Mouse (Mus musculus): ENCODE data around the gene Lrp8. TPM values are rescaled to one million over a fixed set of nuclear protein-coding genes. Genes with fewer than 3 reads are reported as not detected.

Lrp8 gene
- polyA plus RNA-seq, 1 experiment from 2014 or later, result 0.46 TPM

DNA sequence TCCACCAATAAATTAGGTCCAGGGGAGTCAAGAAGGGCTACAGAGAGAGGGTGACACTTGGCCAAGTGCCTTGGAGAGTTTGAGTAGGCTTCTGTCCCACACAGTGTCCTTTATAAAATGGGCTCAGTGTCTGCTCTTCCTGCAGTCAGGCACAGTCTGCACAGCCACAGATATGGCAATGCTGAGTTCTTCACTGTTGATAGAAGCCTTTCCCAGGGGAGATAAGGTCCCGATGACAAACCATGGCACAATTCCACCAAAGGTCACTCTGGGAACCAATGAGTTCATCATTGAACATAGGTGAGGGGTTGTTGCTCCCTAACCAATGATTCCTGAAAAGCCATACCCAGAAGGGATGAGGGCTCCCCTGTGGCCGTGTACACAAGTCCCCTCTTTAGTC, 27.2 kb upstream of the Lrp8 start:
- Histone ChIP-seq H3K9ac (ENCODE audit: low read depth, low read length) (no peak overlapping the region), H3K4me1 (ENCODE audit: control insufficient read depth, low read depth, low read length) (no peaks in the 10 kb centered on the region), H3K9me3 (replicated peaks; ENCODE audit: control insufficient read depth, low read length) (no peaks in the 10 kb centered on the region), H3K4me2 (ENCODE audit: low read depth, low read length) (no peak overlapping the region), H3K27me3 (ENCODE audit: control insufficient read depth, insufficient read depth, low read depth, low read length) (no peaks in the 10 kb centered on the region), H3K4me3 (ENCODE audit: low read depth, low read length) (no peak overlapping the region), H3K27ac (ENCODE audit: low read length) (no peak overlapping the region), H3K36me3 (ENCODE audit: control insufficient read depth, insufficient read depth) (no peaks in the 10 kb centered on the region)
- 28% methylated on average over 2 of the region's 2 CpGs for WGBS (ENCODE audit: insufficient replicate concordance)
- ATAC-seq (ENCODE audit: low read depth), result no peak

DNA sequence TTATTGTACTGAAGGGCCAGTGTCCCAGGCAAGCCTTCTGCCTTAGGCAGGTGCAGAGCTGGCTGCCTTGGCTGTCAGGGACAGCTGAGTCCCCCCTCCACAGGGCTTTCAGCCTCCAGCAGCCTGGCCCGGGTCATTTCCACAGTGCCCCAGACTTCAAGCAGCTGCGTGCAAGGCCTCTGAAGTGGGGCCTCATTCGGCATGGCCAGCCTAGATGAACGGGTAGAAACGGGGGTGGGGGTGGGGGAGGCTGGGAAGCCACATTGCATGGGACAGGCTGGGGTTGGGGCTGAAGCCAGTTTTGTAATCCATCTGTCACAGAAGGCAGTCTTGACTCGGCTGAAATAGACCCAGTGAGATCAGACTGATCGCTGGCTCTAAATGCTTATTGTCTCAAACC, 26.4 kb upstream of the Lrp8 start:
- no peaks in the 10 kb centered on the region for H3K36me3 ChIP-seq (ENCODE audit: control insufficient read depth, insufficient read depth)

DNA sequence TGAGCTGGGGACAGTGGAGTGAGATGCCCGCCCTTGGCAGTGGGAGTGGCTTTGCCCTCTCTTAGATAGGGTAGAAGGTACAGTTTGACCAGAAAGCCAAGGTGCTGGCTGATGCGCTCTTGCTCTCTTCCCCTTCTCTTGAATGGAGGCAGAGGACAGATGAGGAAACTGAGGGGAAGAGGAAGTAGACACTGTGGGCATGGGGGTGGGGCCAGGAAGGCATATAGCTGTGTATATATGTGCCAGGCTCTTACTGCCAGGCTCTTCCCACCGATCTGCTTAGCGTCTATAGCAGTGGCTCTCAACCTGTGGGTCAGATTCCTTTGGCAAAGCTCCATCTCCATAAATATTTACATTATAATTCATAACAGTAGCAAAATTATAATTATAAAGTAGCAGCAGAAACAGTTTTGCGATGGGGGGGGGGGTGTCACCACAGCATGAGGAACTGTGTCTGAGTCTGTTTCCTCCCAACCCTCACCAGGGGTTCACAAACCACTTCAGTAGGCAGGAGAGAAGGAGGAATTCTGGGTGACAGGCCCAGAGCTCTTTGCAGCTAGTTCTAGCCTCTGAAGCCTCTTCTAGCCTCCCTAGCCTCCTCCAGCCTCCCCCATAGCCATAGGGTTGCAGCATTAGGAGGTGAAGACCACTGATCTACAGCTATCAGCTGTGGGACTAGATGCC, 24.9 kb upstream of the Lrp8 start:
- Histone ChIP-seq H3K4me2 (ENCODE audit: low read depth, low read length) (no peak overlapping the region), H3K4me1 (ENCODE audit: control insufficient read depth, low read depth, low read length) (no peaks in the 10 kb centered on the region), H3K9me3 (replicated peaks; ENCODE audit: control insufficient read depth, low read length) (no peaks in the 10 kb centered on the region), H3K27ac (ENCODE audit: low read length) (no peak overlapping the region), H3K27me3 (ENCODE audit: control insufficient read depth, insufficient read depth, low read depth, low read length) (no peaks in the 10 kb centered on the region), H3K4me3 (ENCODE audit: low read depth, low read length) (no peak overlapping the region), H3K36me3 (ENCODE audit: control insufficient read depth, insufficient read depth) (no peaks in the 10 kb centered on the region), H3K9ac (ENCODE audit: low read depth, low read length) (no peak overlapping the region)
- 34% methylated on average over 5 of the region's 5 CpGs for WGBS (ENCODE audit: insufficient replicate concordance)
- peak; percentile 50; the same call in 1 of the 2 replicates for ATAC-seq (ENCODE audit: low read depth)

More for the DNA sequence above, 26.4 kb upstream of the Lrp8 start:
- ATAC-seq (ENCODE audit: low read depth), result no peak
- H3K27me3 ChIP-seq (ENCODE audit: control insufficient read depth, insufficient read depth, low read depth, low read length), result no peaks in the 10 kb centered on the region
- H3K9me3 ChIP-seq (replicated peaks; ENCODE audit: control insufficient read depth, low read length), result no peaks in the 10 kb centered on the region
- no peak overlapping the region for H3K27ac ChIP-seq (ENCODE audit: low read length)
- no peak overlapping the region for H3K9ac ChIP-seq (ENCODE audit: low read depth, low read length)
- WGBS (ENCODE audit: insufficient replicate concordance), result 49% methylated on average over 7 of the region's 7 CpGs
- H3K4me3 ChIP-seq (ENCODE audit: low read depth, low read length), result no peak overlapping the region
- H3K4me2 ChIP-seq (ENCODE audit: low read depth, low read length), result no peak overlapping the region
- H3K4me1 ChIP-seq (ENCODE audit: control insufficient read depth, low read depth, low read length), result no peaks in the 10 kb centered on the region

DNA sequence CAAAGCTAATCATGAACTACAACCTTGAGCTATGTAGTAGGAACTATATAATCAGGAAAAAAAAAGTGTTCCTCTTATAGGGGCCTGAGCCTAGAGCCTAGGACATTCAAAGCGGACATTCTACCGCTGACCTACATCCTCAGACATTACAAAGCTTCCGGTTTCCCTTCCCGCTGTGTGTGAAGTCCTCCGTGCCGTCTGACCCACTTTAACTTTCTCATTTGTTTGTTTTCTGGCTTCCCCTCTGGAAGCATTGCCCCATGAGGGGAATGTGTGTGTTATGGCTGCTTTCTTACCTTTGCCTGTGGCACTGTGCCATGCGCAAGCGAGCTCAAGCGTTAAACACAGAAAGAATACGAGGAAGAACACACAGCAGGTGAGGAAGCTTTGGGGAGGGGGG, 18.5 kb upstream of the Lrp8 start:
- H3K4me2 ChIP-seq (ENCODE audit: low read depth, low read length), result no peak overlapping the region
- WGBS (ENCODE audit: insufficient replicate concordance), result 46% methylated on average over 10 of the region's 10 CpGs
- no peaks in the 10 kb centered on the region for H3K27me3 ChIP-seq (ENCODE audit: control insufficient read depth, insufficient read depth, low read depth, low read length)
- no peak; the same call in 1 of the 2 replicates for ATAC-seq (ENCODE audit: low read depth)
- H3K4me1 ChIP-seq (ENCODE audit: control insufficient read depth, low read depth, low read length), result no peaks in the 10 kb centered on the region
- H3K4me3 ChIP-seq (ENCODE audit: low read depth, low read length), result no peak overlapping the region
- H3K36me3 ChIP-seq (ENCODE audit: control insufficient read depth, insufficient read depth), result no peaks in the 10 kb centered on the region
- H3K9me3 ChIP-seq (replicated peaks; ENCODE audit: control insufficient read depth, low read length), result no peaks in the 10 kb centered on the region
- no peak overlapping the region for H3K9ac ChIP-seq (ENCODE audit: low read depth, low read length)
- H3K27ac ChIP-seq (ENCODE audit: low read length), result no peak overlapping the region

DNA sequence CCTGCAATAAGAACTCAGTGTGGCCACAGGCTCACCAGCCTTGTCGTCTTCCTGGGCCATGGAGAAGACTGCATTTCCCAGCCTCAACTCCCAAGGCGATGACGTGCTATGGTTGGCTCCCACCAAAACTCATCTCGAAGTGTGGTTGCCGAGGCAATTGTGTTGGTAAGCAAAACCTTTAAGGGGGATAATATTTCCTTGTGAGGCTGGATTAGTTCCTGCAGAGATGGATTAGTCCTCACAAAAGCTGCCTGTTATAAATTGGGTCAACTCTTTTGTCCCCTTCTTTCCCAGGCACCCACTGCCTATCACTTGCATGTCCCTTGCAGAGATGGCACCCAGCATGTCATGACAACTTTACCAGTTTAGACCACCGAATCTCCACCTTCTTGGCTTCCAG, 13.2 kb upstream of the Lrp8 start:
- Histone ChIP-seq H3K4me2 (ENCODE audit: low read depth, low read length) (no peak overlapping the region), H3K4me3 (ENCODE audit: low read depth, low read length) (no peak overlapping the region), H3K9me3 (replicated peaks; ENCODE audit: control insufficient read depth, low read length) (no peaks in the 10 kb centered on the region), H3K27me3 (ENCODE audit: control insufficient read depth, insufficient read depth, low read depth, low read length) (no peaks in the 10 kb centered on the region), H3K4me1 (ENCODE audit: control insufficient read depth, low read depth, low read length) (no peaks in the 10 kb centered on the region), H3K36me3 (ENCODE audit: control insufficient read depth, insufficient read depth) (no peaks in the 10 kb centered on the region), H3K27ac (ENCODE audit: low read length) (no peak overlapping the region), H3K9ac (ENCODE audit: low read depth, low read length) (no peak overlapping the region)
- 69% methylated on average over 6 of the region's 6 CpGs for WGBS (ENCODE audit: insufficient replicate concordance)
- ATAC-seq (ENCODE audit: low read depth), result no peak

DNA sequence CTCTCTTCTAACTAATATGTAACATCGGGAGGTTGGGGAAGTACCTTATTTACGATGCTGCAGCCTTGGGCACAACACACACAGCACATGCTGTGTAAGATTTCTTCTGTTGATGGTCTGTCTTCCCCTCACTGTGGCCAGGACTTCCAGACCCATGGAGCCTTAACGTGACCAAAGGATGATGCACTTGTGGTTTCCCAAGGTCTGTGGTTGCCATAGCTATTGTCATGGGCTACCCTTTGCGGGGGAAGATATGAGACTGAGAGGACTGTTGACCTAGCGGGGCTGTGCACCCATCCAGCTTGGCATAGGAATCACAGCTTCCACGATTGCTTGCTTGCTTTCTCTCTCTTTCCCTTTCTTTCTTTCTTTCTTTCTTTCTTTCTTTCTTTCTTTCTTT, 1.3 kb upstream of the Lrp8 start:
- Histone ChIP-seq H3K9ac (ENCODE audit: low read depth, low read length) (no peak overlapping the region), H3K4me2 (ENCODE audit: low read depth, low read length) (no peak overlapping the region), H3K36me3 (ENCODE audit: control insufficient read depth, insufficient read depth) (no peaks in the 10 kb centered on the region), H3K4me1 (ENCODE audit: control insufficient read depth, low read depth, low read length) (peaks cover 27% of the 10 kb centered on the region), H3K9me3 (replicated peaks; ENCODE audit: control insufficient read depth, low read length) (no peaks in the 10 kb centered on the region), H3K4me3 (ENCODE audit: low read depth, low read length) (no peak overlapping the region), H3K27me3 (ENCODE audit: control insufficient read depth, insufficient read depth, low read depth, low read length) (peaks cover 3% of the 10 kb centered on the region; the same call in 1 of the 2 replicates), H3K27ac (ENCODE audit: low read length) (no peak overlapping the region)
- no peak for ATAC-seq (ENCODE audit: low read depth)
- WGBS (ENCODE audit: insufficient replicate concordance), result 53% methylated on average over 6 of the region's 6 CpGs

DNA sequence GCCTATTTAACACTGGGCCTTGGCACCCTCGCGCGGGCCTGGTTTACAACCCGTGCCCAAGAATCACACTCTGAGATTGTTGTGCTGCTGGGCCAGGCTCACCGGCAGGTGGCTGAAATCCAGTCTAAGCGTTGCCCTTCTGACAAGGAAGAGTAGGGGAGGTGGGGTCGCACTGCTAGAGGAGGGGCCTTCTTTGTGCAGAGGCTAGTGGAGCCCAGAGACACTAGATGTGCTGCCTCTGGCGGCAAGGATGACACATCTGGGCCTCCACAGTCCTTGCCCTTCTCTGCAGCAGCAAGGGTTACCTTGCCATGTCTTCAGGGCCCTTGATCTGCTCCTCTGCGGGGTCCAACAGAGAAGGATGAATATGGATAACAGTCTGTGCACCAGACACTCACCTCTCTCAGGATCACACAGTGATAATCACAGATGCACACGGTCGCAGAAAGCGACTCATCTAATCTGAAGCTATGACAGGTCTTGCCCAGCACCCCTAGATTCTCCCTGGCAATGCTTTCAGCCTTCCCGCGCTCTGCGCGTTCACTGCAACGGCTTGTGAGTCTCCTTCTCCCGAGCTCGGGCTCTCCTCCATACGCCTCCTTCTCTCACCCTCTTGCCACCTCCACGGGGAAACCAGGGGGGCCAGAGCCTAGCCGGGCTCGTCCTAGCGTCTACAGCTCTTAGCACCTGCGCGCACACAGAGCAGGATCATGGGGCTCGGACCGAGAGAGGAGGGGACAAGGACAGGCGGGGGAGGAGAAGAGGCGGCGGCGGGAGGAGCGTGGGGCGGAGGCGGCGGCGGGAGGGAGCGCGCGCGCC, 486 bp upstream of the Lrp8 start:
- peaks cover 27% of the 10 kb centered on the region for H3K4me1 ChIP-seq (ENCODE audit: control insufficient read depth, low read depth, low read length)
- no peaks in the 10 kb centered on the region for H3K9me3 ChIP-seq (replicated peaks; ENCODE audit: control insufficient read depth, low read length)
- peaks cover 3% of the 10 kb centered on the region; the same call in 1 of the 2 replicates for H3K27me3 ChIP-seq (ENCODE audit: control insufficient read depth, insufficient read depth, low read depth, low read length)
- H3K36me3 ChIP-seq (ENCODE audit: control insufficient read depth, insufficient read depth), result no peaks in the 10 kb centered on the region
- H3K9ac ChIP-seq (ENCODE audit: low read depth, low read length), result peak overlapping the region; percentile 64
- H3K27ac ChIP-seq (ENCODE audit: low read length), result no peak overlapping the region
- peak overlapping the region; percentile 100 for H3K4me2 ChIP-seq (ENCODE audit: low read depth, low read length)
- peak overlapping the region; percentile 78 for H3K4me3 ChIP-seq (ENCODE audit: low read depth, low read length)
- 4% methylated on average over 37 of the region's 41 CpGs for WGBS (ENCODE audit: insufficient replicate concordance)
- ATAC-seq (ENCODE audit: low read depth), result peak; percentile 60

DNA sequence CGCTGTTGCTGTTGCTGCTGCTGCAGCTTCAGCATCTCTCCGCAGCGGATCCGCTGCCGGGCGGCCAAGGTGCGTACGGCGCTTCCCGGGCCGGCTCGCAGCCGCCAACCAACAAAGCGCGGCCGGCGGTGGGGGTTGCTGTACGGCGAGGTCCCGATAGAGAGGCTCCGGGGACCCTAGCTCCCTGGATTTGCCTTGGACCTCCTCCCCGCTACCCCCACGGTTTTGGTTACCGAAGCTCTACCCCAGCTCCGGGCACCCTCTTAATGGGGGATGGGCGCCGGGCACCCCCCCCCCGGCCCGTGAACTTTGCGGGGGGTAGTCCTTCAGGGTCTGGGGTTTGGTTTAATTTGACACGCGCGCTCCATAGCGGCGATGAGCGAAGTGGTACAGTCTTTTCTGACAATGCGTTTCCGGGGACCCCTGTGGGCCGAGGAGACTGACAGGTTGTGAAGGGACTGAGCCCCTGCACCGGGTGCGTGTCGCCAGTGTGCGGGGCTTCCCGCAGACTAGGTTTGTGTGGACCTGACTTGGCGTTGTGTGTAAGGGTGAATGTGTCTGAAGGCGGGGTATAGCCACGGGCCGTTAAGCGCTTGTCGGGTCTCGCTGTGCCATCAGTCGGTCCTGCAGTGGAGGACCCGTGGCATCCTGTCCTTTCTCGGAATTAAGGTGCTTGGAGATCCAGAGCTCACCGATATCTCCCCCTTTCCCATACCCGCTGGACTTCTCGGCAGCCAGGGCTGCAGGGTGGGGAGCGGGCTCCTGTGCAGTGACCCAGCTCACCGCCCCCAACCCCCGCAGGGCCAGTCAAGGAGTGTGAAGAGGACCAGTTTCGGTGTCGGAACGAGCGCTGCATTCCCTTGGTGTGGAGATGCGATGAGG, 630 bp downstream of the Lrp8 start:
- H3K9me3 ChIP-seq (replicated peaks; ENCODE audit: control insufficient read depth, low read length), result no peaks in the 10 kb centered on the region
- ATAC-seq (ENCODE audit: low read depth), result no peak
- peaks cover 27% of the 10 kb centered on the region for H3K4me1 ChIP-seq (ENCODE audit: control insufficient read depth, low read depth, low read length)
- H3K27ac ChIP-seq (ENCODE audit: low read length), result peak overlapping the region; percentile 82
- peaks cover 3% of the 10 kb centered on the region; the same call in 1 of the 2 replicates for H3K27me3 ChIP-seq (ENCODE audit: control insufficient read depth, insufficient read depth, low read depth, low read length)
- peak overlapping the region; percentile 78 for H3K4me3 ChIP-seq (ENCODE audit: low read depth, low read length)
- peak overlapping the region; percentile 81 for H3K9ac ChIP-seq (ENCODE audit: low read depth, low read length)
- peak overlapping the region; percentile 100 for H3K4me2 ChIP-seq (ENCODE audit: low read depth, low read length)
- under 1% methylated on average over 63 of the region's 65 CpGs for WGBS (ENCODE audit: insufficient replicate concordance)
- no peaks in the 10 kb centered on the region for H3K36me3 ChIP-seq (ENCODE audit: control insufficient read depth, insufficient read depth)
